Mouse (Mus musculus) ES-E14 (cell line): ENCODE data around the gene Mymx. TPM values are rescaled to one million over a fixed set of nuclear protein-coding genes. Genes with fewer than 3 reads are reported as not detected.

Experiments
- DNase-seq: peaks from one replicate; pipeline ENCODE4 v3.0.0-alpha.2; 2013; ENCODE audit warnings: low read depth, low spot score
- H3K27ac ChIP-seq: 2 replicates; pipeline ENCODE4 v1.5.1; 2012; ENCODE audit warnings: low read depth, mild to moderate bottlenecking, low read length, moderate library complexity, mixed read lengths; ENCODE audit not compliant: poor library complexity, insufficient read depth, severe bottlenecking
- H3K36me3 ChIP-seq: 2 replicates; pipeline ENCODE4 v1.6.1; 2012; ENCODE audit warnings: mild to moderate bottlenecking, low read length, moderate library complexity, mixed read lengths; ENCODE audit not compliant: control insufficient read depth, poor library complexity, insufficient read depth, severe bottlenecking
- H3K4me1 ChIP-seq, 2 experiments: fragments of 150-350 bp in 1 of 2; sonication (generic) in 1 of 2; 2 replicates each; pipeline ENCODE4 v1.6.1; 2012; ENCODE audit warnings: low read length in 2 of 2, mild to moderate bottlenecking in 1 of 2, mixed read lengths in 1 of 2; ENCODE audit not compliant: control insufficient read depth in 2 of 2, insufficient read depth in 2 of 2, poor library complexity in 1 of 2
- H3K4me3 ChIP-seq, 2 experiments: fragments of 150-350 bp in 1 of 2; sonication (generic) in 1 of 2; 2 replicates each; pipeline ENCODE4 v1.5.1; 2012; ENCODE audit warnings: low read length in 2 of 2, low read depth in 1 of 2, mild to moderate bottlenecking in 1 of 2, mixed read lengths in 1 of 2; ENCODE audit not compliant: insufficient read depth in 1 of 2, poor library complexity in 1 of 2, severe bottlenecking in 1 of 2
- H3K9ac ChIP-seq: 2 replicates; pipeline ENCODE4 v1.6.1; 2012; ENCODE audit warnings: low read depth, mild to moderate bottlenecking, low read length, mixed read lengths; ENCODE audit not compliant: poor library complexity, insufficient read depth, severe bottlenecking
- H3K9me3 ChIP-seq: fragments of 150-350 bp; sonication (generic); 2 replicates; pipeline ENCODE4 v1.6.1; 2012; ENCODE audit warnings: low read depth, mild to moderate bottlenecking, low read length; ENCODE audit not compliant: control insufficient read depth, insufficient read depth
- CHD2 ChIP-seq: IDR thresholded peaks from 2 replicates; pipeline ENCODE4 v1.6.1; 2014; ENCODE audit warnings: mild to moderate bottlenecking, low read depth, low read length, inconsistent platforms
- HCFC1 ChIP-seq: IDR thresholded peaks from 2 replicates; pipeline ENCODE4 v1.6.1; 2012; ENCODE audit warnings: low read length, inconsistent platforms, borderline replicate concordance; ENCODE audit not compliant: insufficient read depth
- MAFK ChIP-seq: IDR thresholded peaks from 2 replicates; pipeline ENCODE4 v1.6.1; 2014; ENCODE audit warnings: mild to moderate bottlenecking, low read depth, low read length, inconsistent platforms; ENCODE audit not compliant: insufficient read depth
- ZC3H11A ChIP-seq: IDR thresholded peaks from 2 replicates; pipeline ENCODE4 v1.6.1; 2012; ENCODE audit warnings: low read depth, mild to moderate bottlenecking, inconsistent platforms, low read length, borderline replicate concordance
- ZNF384 ChIP-seq: IDR thresholded peaks from 2 replicates; pipeline ENCODE4 v1.6.1; 2012; ENCODE audit warnings: low read depth, low read length, inconsistent platforms
- in situ Hi-C, 2 experiments: fragments of 600-800 bp; cut with MboI; formaldehyde crosslinking; loops; one replicate each; pipeline ENCODE4 v1.15.1; 2025; ENCODE audit warnings: low sequenced_read_pairs in 2 of 2, inconsistent platforms in 1 of 2; ENCODE audit not compliant: unreplicated experiment in 2 of 2
- total RNA-seq: library from RNA; depleted of rRNA; stranded (reverse); fragments of 300-350 nt; gene quantifications from 2 replicates; pipeline ENCODE4 v1.2.3, GENCODE M21; 2012

The Mymx gene
- total RNA-seq, 1 experiment = 66.0 TPM

DNA sequence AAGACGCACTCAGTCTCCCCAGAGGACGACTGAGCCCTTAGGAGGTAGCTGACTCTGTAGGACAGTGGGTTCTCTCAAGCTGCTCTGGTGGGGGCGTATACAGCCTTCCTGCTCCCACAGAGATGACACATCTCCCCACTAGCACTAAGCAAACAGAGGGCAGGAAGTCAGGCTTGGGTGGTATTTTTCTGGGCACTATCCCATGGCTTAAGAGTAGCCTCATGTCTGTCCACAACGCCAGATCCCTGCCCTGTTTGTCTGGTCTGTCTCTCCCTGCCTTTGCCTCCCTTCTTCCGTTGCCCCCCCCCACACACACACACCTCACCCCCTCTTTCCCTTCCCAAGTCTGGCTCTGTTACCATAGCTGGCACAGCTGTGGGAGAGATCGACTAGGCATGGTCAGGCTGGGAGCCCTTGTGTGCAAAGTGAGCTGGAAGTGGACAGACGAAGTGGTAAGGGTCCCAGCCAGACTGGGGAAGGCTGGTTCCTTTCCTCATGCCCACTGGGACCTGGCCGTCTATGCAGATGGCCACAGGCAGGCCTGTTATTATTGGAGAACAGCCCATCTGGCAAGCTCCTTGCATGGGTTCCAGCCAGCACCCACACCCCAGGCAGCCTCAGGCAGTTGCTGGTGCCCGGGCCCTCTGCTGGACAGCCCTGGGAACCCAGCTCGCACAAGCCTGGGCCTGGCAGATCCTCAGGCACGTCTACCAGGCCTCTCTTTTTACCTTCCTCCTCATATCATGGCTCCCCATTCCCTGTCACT lies 5.1 kb downstream of the Mymx start:
- TF ChIP-seq CHD2 = no peak
- TF ChIP-seq MAFK = no peak
- no peak for TF ChIP-seq HCFC1
- TF ChIP-seq ZNF384 = no peak
- no peak for TF ChIP-seq ZC3H11A
- peaks cover 11% of the 10 kb centered on the region; the same call in 1 of the 2 replicates for H3K36me3 ChIP-seq
- H3K4me1 ChIP-seq = peaks cover 5 to 17% of the 10 kb centered on the region in 2 experiments; a peak in 3 of 4 replicates
- peak overlapping the region; percentile 3; the same call in 1 of the 2 replicates for H3K9ac ChIP-seq
- no peak overlapping the region for H3K4me3 ChIP-seq
- H3K9me3 ChIP-seq = no peaks in the 10 kb centered on the region
- no peak for DNase-seq
- in situ Hi-C loops = no loop called here
- peak overlapping the region; percentile 67 for H3K27ac ChIP-seq

DNA sequence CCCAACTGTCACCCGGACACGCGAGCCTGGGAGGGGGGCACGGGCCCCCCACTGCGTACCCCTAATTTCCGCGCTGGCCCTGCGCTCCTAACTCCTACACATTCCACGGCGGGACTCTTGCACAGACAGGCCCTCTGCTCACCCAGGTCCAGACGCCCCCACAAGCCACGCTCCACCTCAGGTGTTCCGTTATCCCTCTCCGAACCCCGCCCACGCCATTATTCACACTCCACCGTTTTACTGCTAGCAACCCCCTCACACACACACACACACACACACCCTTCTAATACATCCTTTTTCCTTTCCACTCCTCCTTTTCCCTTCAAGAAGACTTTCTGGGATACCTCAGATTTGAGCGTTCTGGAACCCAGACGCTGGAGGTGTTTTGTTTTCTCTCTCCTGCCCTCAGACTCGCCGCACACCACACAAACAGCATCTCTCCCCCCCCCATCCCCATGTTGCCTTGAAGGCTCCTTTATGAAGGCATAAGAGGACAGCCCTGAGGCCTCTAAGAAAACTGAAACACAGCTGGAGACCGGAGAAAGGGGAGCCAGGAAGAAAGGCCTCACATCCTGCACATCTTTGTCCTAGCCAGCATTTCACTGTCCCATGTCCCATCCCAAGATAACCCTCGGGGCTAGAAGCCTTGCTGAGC lies 6.0 kb downstream of the Mymx start:
- in situ Hi-C loops = no loop called here
- Histone ChIP-seq H3K27ac (peak overlapping the region; percentile 67; the same call in 1 of the 2 replicates), H3K4me1 (peaks cover 5 to 26% of the 10 kb centered on the region in 2 experiments)

DNA sequence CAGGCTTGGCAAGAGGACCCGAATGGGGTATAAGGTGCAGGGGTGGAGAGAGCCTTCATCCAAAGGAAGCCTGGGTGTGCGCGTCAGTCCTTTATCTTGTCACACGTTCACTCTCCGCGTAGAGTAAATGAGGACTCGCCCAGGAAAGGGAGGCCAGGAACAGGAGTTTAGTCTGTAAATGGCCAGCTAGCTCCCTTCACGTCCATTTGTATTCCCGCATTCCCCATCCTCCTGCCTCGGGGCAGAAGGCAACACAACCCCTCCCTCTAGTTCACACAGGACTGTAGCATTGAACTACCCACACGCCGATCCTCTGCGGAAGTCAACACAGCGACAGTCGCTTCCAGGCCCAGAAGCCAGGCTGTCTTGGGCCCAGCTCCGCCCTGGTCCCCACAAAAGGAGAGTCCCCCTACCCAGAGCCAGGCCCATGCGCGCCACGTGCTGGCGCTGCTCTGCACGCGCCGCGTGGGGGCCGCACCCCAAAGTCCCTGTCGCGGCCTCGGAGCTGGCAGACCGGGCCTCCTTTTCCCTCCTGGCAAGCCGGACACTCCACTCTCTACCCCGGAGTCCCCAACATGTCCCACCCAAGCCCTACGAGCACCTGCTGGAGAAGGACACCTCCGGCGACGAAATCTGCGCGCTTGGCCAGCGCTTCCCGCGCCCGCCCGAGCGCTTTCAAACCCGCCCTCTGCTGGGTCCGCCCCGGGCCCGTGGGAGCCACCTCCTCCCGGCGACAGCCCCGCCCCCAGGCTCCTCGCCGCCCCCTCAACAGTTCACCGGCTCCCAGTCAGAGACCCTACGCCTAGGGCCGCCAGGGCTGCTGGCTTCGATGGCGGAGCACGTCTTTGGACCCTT lies 6.8 kb downstream of the Mymx start:
- TF ChIP-seq HCFC1 (no peak), ZC3H11A (no peak), MAFK (no peak), CHD2 (no peak), ZNF384 (no peak)
- H3K9ac ChIP-seq = peak overlapping the region; percentile 84
- no peak for DNase-seq
- peaks cover 22% of the 10 kb centered on the region for H3K36me3 ChIP-seq
- no peaks in the 10 kb centered on the region for H3K9me3 ChIP-seq
- H3K4me3 ChIP-seq = peak overlapping the region; percentile 85 to 87
- H3K27ac ChIP-seq = peak overlapping the region; percentile 67; the same call in 1 of the 2 replicates
- H3K4me1 ChIP-seq = peaks cover 5 to 31% of the 10 kb centered on the region in 2 experiments
- in situ Hi-C loops = no loop called here

More for the DNA sequence above, 6.0 kb downstream of the Mymx start:
- no peak for TF ChIP-seq CHD2
- no peak for TF ChIP-seq MAFK
- no peak for TF ChIP-seq ZNF384
- no peak for TF ChIP-seq HCFC1
- TF ChIP-seq ZC3H11A = no peak
- H3K9ac ChIP-seq = peak overlapping the region; percentile 84; the same call in 1 of the 2 replicates
- peaks cover 21% of the 10 kb centered on the region; the same call in 1 of the 2 replicates for H3K36me3 ChIP-seq
- peak overlapping the region; percentile 85 to 87 for H3K4me3 ChIP-seq
- no peaks in the 10 kb centered on the region for H3K9me3 ChIP-seq
- DNase-seq = no peak

DNA sequence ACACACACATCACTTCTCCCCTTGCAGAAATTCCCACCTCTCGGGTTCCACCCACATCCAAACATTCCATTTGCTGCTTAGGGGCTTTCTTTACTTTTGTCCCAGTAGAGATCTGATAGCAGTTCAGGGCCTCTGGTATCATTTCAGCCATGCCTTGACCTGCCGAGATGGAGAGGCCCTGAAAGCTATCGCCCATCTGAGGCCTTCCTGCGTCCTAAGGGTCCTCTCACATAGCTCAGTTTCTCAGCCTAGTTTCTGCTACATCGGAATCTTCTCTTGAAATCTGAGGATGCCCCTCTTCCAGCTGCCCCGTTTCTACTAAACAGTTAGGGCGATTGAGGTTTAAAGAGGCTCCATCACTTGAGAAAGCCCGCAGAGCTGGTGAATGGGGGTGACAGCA lies 7.7 kb downstream of the Mymx start:
- Histone ChIP-seq H3K27ac (no peak overlapping the region), H3K9ac (peak overlapping the region; percentile 84; the same call in 1 of the 2 replicates), H3K9me3 (no peaks in the 10 kb centered on the region), H3K4me1 (peaks cover 5 to 31% of the 10 kb centered on the region in 2 experiments), H3K36me3 (peaks cover 31% of the 10 kb centered on the region), H3K4me3 (peak overlapping the region; percentile 85 to 87)
- DNase-seq = no peak
- in situ Hi-C loops = no loop called here
- TF ChIP-seq ZNF384 (no peak), CHD2 (no peak), HCFC1 (no peak), ZC3H11A (no peak), MAFK (no peak)
